Comparison of ENCODE assay signal across 15 mouse cellular contexts in genomic region chr8:82382316-82382715, GRCm38 (mm10). TPM values are rescaled to one million over a fixed set of nuclear protein-coding genes. Genes with fewer than 3 reads are reported as not detected.
"Had no signal": no experiment of that assay in that cellular context is flagged by ENCODE, and none has a peak within 500 bp of the region (broad histone marks: within the 10 kb centered on the region; RNA-seq: fewer than 3 reads in every experiment).

No protein-coding gene starts in this region.

- H3K27me3 ChIP-seq: megakaryocyte, embryonic 14.5 days; midbrain, embryonic 13.5 days; midbrain, embryonic 15.5 days; neural tube, embryonic 12.5 days had no signal

- DNase-seq: lung, adult 18-20 months; lung, embryonic 14.5 days; lung, postnatal 10 days; lung, postnatal 4 days; right cerebral cortex, postnatal 14 days; thymus, adult 2 months; thymus, postnatal 25 days; thymus, postnatal 4 days had no signal

- H3K4me3 ChIP-seq: megakaryocyte, embryonic 14.5 days; midbrain, embryonic 13.5 days; midbrain, embryonic 15.5 days; neural tube, embryonic 12.5 days had no signal

- H3K36me3 ChIP-seq: midbrain, embryonic 13.5 days; midbrain, embryonic 15.5 days; neural tube, embryonic 12.5 days had no signal

- ATAC-seq: midbrain, embryonic 13.5 days; midbrain, embryonic 15.5 days had no signal

- H3K27ac ChIP-seq: liver, embryonic 14.5 days; midbrain, embryonic 13.5 days; midbrain, embryonic 15.5 days; neural tube, embryonic 12.5 days had no signal

- H3K9ac ChIP-seq: liver, embryonic 14.5 days; lung, embryonic 14.5 days; midbrain, embryonic 13.5 days; midbrain, embryonic 15.5 days; neural tube, embryonic 12.5 days had no signal

- H3K4me2 ChIP-seq: lung, embryonic 14.5 days; midbrain, embryonic 11.5 days; midbrain, embryonic 13.5 days; midbrain, embryonic 15.5 days; neural tube, embryonic 12.5 days had no signal

- H3K4me1 ChIP-seq: midbrain, embryonic 13.5 days; midbrain, embryonic 15.5 days; neural tube, embryonic 12.5 days had no signal

- H3K9me3 ChIP-seq: megakaryocyte, embryonic 14.5 days; midbrain, embryonic 13.5 days; midbrain, embryonic 15.5 days; neural tube, embryonic 12.5 days had no signal

RNA-seq across cellular contexts. Expression of gene Il15, which starts 20.7 kb away (rescaled TPM):
- polyA plus RNA-seq: neural tube, embryonic 14.5 days had no signal
